Mouse (Mus musculus) mouse embryonic stem cell (cell line): ENCODE data around the gene Uvrag.

Experiments used
- in situ Hi-C, 2 experiments: fragments of 300-500 bp; cut with MboI; formaldehyde crosslinking; loops; 1 replicate in 1 of 2; 3 replicates in 1 of 2; pipeline ENCODE4 v1.14.3; 2019 to 2020; ENCODE audit warnings: low sequenced_read_pairs in 2 of 2, low pct_unique_long_range_greater_than_20kb in 1 of 2, mixed read lengths in 1 of 2; ENCODE audit not compliant: unreplicated experiment in 1 of 2

The Uvrag gene

DNA sequence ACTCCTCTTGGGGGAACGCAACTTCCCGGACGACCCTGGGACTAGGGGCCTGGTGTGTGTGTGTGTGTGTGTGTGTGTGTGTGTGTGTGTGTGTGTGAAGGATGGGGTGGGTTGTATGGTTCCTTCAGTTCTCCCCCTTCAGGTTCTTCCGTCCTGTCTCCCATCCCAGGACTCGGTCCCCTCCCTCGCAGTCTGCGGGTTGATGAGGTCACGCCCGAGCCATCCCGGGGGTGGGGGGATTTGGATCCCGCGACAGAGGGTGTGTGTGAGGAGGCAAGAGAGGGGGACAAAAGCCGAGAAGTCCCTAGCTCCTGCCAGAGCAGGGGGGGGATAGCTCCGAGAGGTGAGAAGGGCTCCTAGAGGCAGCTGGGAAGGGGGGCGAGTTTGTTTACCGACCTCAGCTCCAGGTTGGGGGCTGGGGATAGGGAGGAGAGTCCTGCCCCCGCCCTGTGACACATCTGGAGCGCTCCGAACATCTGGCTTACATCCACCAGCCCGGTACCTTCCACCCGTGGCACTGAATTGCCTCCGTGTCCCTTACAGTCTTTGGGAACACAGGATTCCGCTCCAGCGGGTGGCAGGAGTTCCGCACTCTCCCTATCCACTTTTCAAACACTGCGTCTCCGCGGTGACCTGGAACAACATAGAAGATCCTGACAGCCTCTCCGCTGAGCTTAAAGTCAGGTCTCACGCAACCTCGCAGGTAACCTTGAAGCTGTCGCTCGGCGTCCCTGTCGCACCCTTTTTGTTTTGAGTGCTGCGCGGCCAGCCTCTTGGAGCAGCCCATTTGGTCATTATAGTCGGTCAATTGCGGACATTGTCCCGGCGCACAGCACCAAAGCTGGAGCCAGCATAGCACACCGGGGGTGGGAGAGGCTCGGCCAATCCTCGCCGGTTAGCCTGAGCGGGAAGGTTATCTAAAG lies 305.2 kb downstream of the Uvrag start:
- in situ Hi-C loops = loop anchor here (10.0 to 25.0 kb wide), 3 partner anchors 348 to 569 kb away; partner anchors contain the start of gene Lrrc32 (in 2 of the 2)
